Mouse (Mus musculus): ENCODE results near the gene Vmn2r71. TPM values are rescaled to one million over a fixed set of nuclear protein-coding genes. Genes with fewer than 3 reads are reported as not detected.

The Vmn2r71 gene
- polyA plus RNA-seq (2012), result not detected in 2 replicates

DNA sequence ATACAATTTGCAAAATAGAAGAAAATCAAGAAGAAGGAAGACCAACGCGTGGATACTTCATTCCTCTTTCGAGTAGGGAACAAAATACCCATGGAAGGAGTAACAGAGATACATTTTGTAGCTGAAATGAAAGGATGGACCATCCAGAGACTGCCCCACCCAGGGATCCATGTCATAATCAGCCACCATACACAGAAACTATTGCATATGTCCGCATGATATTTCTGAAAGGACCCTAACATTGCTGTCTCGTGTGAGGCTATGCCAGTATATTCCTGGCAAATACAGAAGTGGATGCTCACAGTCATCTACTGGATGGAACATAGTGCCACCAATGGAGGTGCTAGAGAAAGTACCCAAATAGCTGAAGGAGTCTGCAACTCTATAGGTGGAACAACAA is at the start of gene Vmn2r71:
Gene Vmn2r71 (plus strand): TSS at position 301 of the 400 bp plus-strand sequence.
- Histone ChIP-seq H3K9me3 (ENCODE audit: control insufficient read depth, low read length) (no peaks in the 10 kb centered on the region), H3K36me3 (ENCODE audit: control insufficient read depth) (no peaks in the 10 kb centered on the region), H3K27me3 (ENCODE audit: control insufficient read depth) (no peaks in the 10 kb centered on the region), H3K4me1 (ENCODE audit: control insufficient read depth) (no peaks in the 10 kb centered on the region), H3K4me3 (replicated peaks) (no peak within 1 kb of the TSS)
- no peak for TF ChIP-seq GATA1 (IDR thresholded peaks at IDR 0.05; ENCODE audit: low read length)
- TF ChIP-seq TAL1 (IDR thresholded peaks at IDR 0.05; ENCODE audit: low read length), result no peak

DNA sequence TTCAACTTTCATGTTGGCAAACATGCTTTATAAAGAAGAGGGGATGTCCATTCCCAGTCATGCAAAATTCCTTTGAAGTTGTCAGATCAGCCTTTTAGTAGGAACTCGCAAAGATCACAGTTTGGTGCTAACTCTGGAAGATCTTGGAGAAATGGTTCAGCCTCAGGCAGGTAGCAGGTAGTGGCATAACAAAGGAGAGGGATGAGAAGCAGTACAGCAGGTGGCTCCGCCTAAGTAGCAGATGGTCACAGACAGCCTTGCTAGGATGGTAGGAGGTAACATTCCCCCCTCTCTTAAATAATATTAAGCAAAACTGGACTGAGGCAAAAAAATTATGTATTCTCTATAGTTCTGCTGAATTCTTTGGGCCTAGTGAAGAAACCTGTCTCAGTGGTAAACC is 20.8 kb upstream of the Vmn2r71 start:
- Histone ChIP-seq H3K9me3 (ENCODE audit: control insufficient read depth, low read length) (peaks cover 5% of the 10 kb centered on the region; the same call in 1 of the 2 replicates), H3K36me3 (ENCODE audit: control insufficient read depth) (no peaks in the 10 kb centered on the region), H3K4me1 (ENCODE audit: control insufficient read depth) (no peaks in the 10 kb centered on the region), H3K27me3 (ENCODE audit: control insufficient read depth) (no peaks in the 10 kb centered on the region), H3K4me3 (replicated peaks) (no peak overlapping the region)
- TF ChIP-seq TAL1 (IDR thresholded peaks at IDR 0.05; ENCODE audit: low read length), result no peak
- no peak for TF ChIP-seq GATA1 (IDR thresholded peaks at IDR 0.05; ENCODE audit: low read length)

DNA sequence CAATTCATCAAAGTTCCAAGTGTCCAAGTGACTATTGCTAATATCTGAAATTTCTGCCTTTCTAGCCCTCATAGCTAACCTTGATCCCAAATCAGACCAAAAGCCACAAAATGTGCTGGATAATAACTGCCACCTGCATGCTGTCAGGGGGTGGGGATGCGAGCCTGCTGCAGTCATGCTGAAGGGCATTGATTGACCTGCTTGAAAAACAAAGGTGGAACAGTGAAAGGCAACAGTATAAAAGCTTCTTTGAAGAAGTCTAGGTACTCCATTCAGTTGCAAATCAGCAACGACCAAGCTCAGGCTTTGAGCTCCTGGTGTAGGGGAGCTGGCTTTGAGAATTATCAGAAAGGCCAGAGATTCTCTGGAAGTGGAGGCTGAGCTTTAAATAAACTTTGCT is 19.8 kb upstream of the Vmn2r71 start:
- Histone ChIP-seq H3K4me1 (ENCODE audit: control insufficient read depth) (no peaks in the 10 kb centered on the region), H3K9me3 (ENCODE audit: control insufficient read depth, low read length) (peaks cover 5% of the 10 kb centered on the region; the same call in 1 of the 2 replicates), H3K4me3 (replicated peaks) (no peak overlapping the region), H3K27me3 (ENCODE audit: control insufficient read depth) (no peaks in the 10 kb centered on the region), H3K36me3 (ENCODE audit: control insufficient read depth) (no peaks in the 10 kb centered on the region)
- no peak for TF ChIP-seq TAL1 (IDR thresholded peaks at IDR 0.05; ENCODE audit: low read length)
- no peak for TF ChIP-seq GATA1 (IDR thresholded peaks at IDR 0.05; ENCODE audit: low read length)

DNA sequence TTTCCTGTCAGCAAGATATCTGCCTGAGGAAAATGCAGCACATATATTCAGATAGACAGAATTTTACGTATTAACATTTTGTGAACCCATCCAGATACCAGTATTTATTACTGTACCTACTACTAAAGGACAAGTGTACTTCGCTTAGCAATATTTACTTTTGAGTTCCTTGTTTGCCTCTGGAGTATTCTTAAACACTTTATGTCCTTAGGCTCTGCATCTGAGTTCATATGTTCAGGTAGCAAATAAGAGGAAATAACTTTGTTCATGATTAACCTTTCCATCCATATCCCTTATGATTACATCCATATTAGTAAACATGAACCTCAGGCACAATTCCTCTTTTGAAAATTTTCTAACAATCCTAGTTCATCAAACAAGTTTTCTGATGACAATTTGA is 6.2 kb downstream of the Vmn2r71 start, which contains the start of gene Vmn2r70:
Gene Vmn2r70 (minus strand): TSS at position 101 of the 400 bp plus-strand sequence.
- Histone ChIP-seq H3K27me3 (ENCODE audit: control insufficient read depth) (no peaks in the 10 kb centered on the region), H3K4me1 (ENCODE audit: control insufficient read depth) (no peaks in the 10 kb centered on the region), H3K4me3 (replicated peaks) (no peak within 1 kb of the TSS), H3K36me3 (ENCODE audit: control insufficient read depth) (no peaks in the 10 kb centered on the region), H3K9me3 (ENCODE audit: control insufficient read depth, low read length) (no peaks in the 10 kb centered on the region)
- TF ChIP-seq TAL1 (IDR thresholded peaks at IDR 0.05; ENCODE audit: low read length) (no peak), GATA1 (IDR thresholded peaks at IDR 0.05; ENCODE audit: low read length) (no peak)

Other genes starting within 250 kb of the Vmn2r71 start
- under 0.01 TPM in 1 of 2 replicates, not detected in the other for gene Vmn2r69, start 147.2 kb upstream of the Vmn2r71 start, polyA plus RNA-seq (2012)
- not detected in 2 replicates for gene Vmn2r70, start 6.1 kb downstream of the Vmn2r71 start, polyA plus RNA-seq (2012)
- gene Vmn2r72, start 192.0 kb downstream of the Vmn2r71 start, polyA plus RNA-seq (2012), result 0.01 TPM in 2 replicates

All from erythroblast, embryonic 14.5 days (primary cell).